Mouse (Mus musculus) testis, adult 2 months (tissue): ENCODE measurements around the gene Crybg2. TPM values are rescaled to one million over a fixed set of nuclear protein-coding genes. Genes with fewer than 3 reads are reported as not detected.
A peak's percentile ranks its signal among the peaks of the same experiment; 100 is the strongest.

Experiments
- H3K27ac ChIP-seq: fragments of 200-500 bp; 2 replicates; pipeline ENCODE4 v1.5.1; 2012; ENCODE audit warnings: low read depth, low read length; ENCODE audit not compliant: control insufficient read depth, insufficient read depth
- H3K27me3 ChIP-seq: fragments of 200-500 bp; 2 replicates; pipeline ENCODE4 v1.6.1; 2012; ENCODE audit warnings: mild to moderate bottlenecking, low read length, moderate library complexity; ENCODE audit not compliant: control insufficient read depth, insufficient read depth
- H3K36me3 ChIP-seq: fragments of 200-500 bp; 2 replicates; pipeline ENCODE4 v1.6.1; 2012; ENCODE audit warnings: mild to moderate bottlenecking, low read length; ENCODE audit not compliant: control insufficient read depth, insufficient read depth
- H3K4me1 ChIP-seq: fragments of 200-500 bp; 2 replicates; pipeline ENCODE4 v1.6.1; 2012; ENCODE audit warnings: low read length; ENCODE audit not compliant: control insufficient read depth, insufficient read depth
- H3K4me3 ChIP-seq: fragments of 200-500 bp; 2 replicates; pipeline ENCODE4 v1.5.1; 2012; ENCODE audit warnings: low read depth, mild to moderate bottlenecking, low read length, moderate library complexity, mixed read lengths; ENCODE audit not compliant: control insufficient read depth
- CTCF ChIP-seq: fragments of 200-500 bp; IDR thresholded peaks from 2 replicates; pipeline ENCODE4 v1.5.1; 2012; ENCODE audit warnings: low read depth, mild to moderate bottlenecking, inconsistent platforms, low read length, moderate library complexity; ENCODE audit not compliant: control insufficient read depth, insufficient read depth, insufficient replicate concordance
- POLR2A ChIP-seq: fragments of 200-500 bp; IDR thresholded peaks from 2 replicates; pipeline ENCODE4 v1.6.1; 2012; ENCODE audit warnings: low read depth, mild to moderate bottlenecking, inconsistent platforms, low read length, moderate library complexity; ENCODE audit not compliant: control insufficient read depth
- polyA plus RNA-seq: library from polyadenylated mRNA; depleted of rRNA; stranded (reverse); fragments of >200 nt; gene quantifications from 2 replicates; pipeline ENCODE4 v1.2.3, GENCODE M21; 2012

The Crybg2 gene
- polyA plus RNA-seq, 1 experiment = 2.4 TPM

DNA sequence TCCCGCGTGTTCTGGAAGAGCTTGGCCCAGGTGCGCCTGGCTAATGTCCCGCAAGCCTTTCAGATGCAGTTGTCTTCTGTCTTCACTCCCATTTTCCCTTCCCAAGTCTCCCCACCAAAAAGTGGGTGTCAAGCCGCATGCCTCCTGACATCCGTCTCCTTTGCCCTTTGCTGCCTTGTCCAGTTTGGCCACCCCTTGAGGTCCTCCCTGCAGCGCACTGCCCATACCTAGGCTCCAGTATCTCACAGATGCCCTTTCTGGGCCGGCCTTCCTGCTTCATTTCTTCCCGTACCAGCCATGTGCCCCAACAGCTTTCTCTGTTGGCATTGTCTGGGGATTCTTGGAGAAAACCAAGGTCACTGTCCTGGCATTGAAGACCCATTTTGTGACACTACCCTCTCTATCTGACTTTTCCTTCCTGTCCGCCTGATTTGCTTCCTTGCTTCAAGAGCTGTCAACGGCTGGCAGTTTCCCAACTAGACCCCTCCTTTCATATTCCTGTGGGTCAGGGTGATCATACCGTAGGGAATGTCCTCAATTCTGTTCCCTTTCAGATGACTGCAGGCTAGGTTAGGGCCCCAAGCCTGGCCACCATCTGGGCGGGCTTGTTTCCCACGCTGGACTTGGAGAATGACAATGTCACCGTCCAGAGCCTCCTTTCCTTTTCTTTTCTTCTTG, 64.9 kb downstream of the Crybg2 start:
- Histone ChIP-seq H3K27me3 (no peaks in the 10 kb centered on the region), H3K27ac (no peak overlapping the region), H3K4me1 (peaks cover 16% of the 10 kb centered on the region), H3K36me3 (no peaks in the 10 kb centered on the region), H3K4me3 (no peak overlapping the region)
- TF ChIP-seq POLR2A = no peak
- no peak for TF ChIP-seq CTCF

- peaks cover 16% of the 10 kb centered on the region for H3K4me1 ChIP-seq
- H3K4me3 ChIP-seq = no peak overlapping the region
- no peaks in the 10 kb centered on the region for H3K27me3 ChIP-seq
- H3K27ac ChIP-seq = no peak overlapping the region
- no peaks in the 10 kb centered on the region for H3K36me3 ChIP-seq
- TF ChIP-seq CTCF (no peak), POLR2A (no peak)
Measured at GRCm38 (mm10) chr4:134126300-134127120, 65.9 kb downstream of the Crybg2 start.

DNA sequence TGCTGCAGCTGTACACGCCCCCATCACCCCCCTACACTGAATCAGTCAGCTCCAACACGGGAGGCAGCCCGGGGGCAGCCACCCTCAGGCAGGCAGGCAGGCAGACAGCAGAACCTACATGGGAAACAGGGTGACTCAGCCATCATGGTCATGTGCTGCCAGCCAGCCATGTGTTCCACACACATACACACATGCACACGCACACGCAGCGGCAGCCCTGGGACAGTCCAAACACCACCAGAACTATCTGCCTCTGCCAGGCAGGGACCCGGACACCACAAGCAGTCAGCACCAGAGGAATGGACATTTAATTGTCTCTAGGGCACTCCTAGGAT, 66.5 kb downstream of the Crybg2 start:
- Histone ChIP-seq H3K4me3 (no peak overlapping the region), H3K36me3 (no peaks in the 10 kb centered on the region), H3K27ac (no peak overlapping the region), H3K27me3 (no peaks in the 10 kb centered on the region), H3K4me1 (peaks cover 16% of the 10 kb centered on the region)
- TF ChIP-seq CTCF = no peak
- TF ChIP-seq POLR2A = no peak

GRCm38 (mm10) chr4:134127793-134128192, 67.2 kb downstream of the Crybg2 start:
- peak overlapping the region; percentile 92 for H3K4me3 ChIP-seq
- no peaks in the 10 kb centered on the region for H3K27me3 ChIP-seq
- no peak overlapping the region; the same call in 1 of the 2 replicates for H3K27ac ChIP-seq
- H3K4me1 ChIP-seq = peaks cover 16% of the 10 kb centered on the region
- TF ChIP-seq CTCF = no peak
- TF ChIP-seq POLR2A = no peak
- H3K36me3 ChIP-seq = no peaks in the 10 kb centered on the region

GRCm38 (mm10) chr4:134128221-134128982, 67.8 kb downstream of the Crybg2 start, which contains the start of gene Sh3bgrl3:
Gene Sh3bgrl3, minus strand, starts transcription at chr4:134128789.
- peaks cover 16% of the 10 kb centered on the region for H3K4me1 ChIP-seq
- H3K27me3 ChIP-seq = no peaks in the 10 kb centered on the region

GRCm38 (mm10) chr4:134128983-134129362, 68.4 kb downstream of the Crybg2 start:
- peaks cover 16% of the 10 kb centered on the region for H3K4me1 ChIP-seq
- no peaks in the 10 kb centered on the region for H3K27me3 ChIP-seq
- H3K36me3 ChIP-seq = no peaks in the 10 kb centered on the region; the same call in 1 of the 2 replicates
- TF ChIP-seq POLR2A = 0 out of 2 replicates have a peak, but pooled peaks have one; percentile 7
- no peak for TF ChIP-seq CTCF
- peak overlapping the region; percentile 85 for H3K27ac ChIP-seq
- H3K4me3 ChIP-seq = peak overlapping the region; percentile 92

More at GRCm38 (mm10) chr4:134128221-134128982, 67.8 kb downstream of the Crybg2 start, which contains the start of gene Sh3bgrl3:
- TF ChIP-seq POLR2A = peak; percentile 80
- no peak for TF ChIP-seq CTCF
- Histone ChIP-seq H3K27ac (peak within 1 kb of the TSS; percentile 85), H3K36me3 (no peaks in the 10 kb centered on the region), H3K4me3 (peak within 1 kb of the TSS; percentile 92)
